Mouse (Mus musculus) kidney, embryonic 14.5 days (tissue): ENCODE measurements at regions not wholly inside any gene's neighbourhood (a gene's known extent, or its start where the extent isn't known, plus 50 kb on each side); places are given as distances from the start of the nearest gene placed in this dataset.
A peak's percentile ranks its signal among the peaks of the same experiment; 100 is the strongest.

Experiments
- ATAC-seq: fragments of 200-750 bp; cut with Nextera tagmentation; 2 replicates; pipeline ENCODE4 v1.8.0; 2017; ENCODE audit warnings: moderate number of reproducible peaks, mild to moderate bottlenecking, moderate TSS enrichment, moderate library complexity; ENCODE audit not compliant: low FRiP score, low TSS enrichment
- H3K27ac ChIP-seq: fragments of 300-500 bp; sonication (generic); 2 replicates; pipeline ENCODE4 v1.5.1; 2014; ENCODE audit warnings: low read depth, mild to moderate bottlenecking, low read length, moderate library complexity, mixed read lengths
- H3K27me3 ChIP-seq: fragments of 300-500 bp; sonication (generic); 2 replicates; pipeline ENCODE4 v1.6.1; 2014; ENCODE audit warnings: mild to moderate bottlenecking, low read length; ENCODE audit not compliant: control insufficient read depth, insufficient read depth
- H3K36me3 ChIP-seq: fragments of 300-500 bp; sonication (generic); 2 replicates; pipeline ENCODE4 v1.6.1; 2014; ENCODE audit warnings: low read length, mixed read lengths; ENCODE audit not compliant: control insufficient read depth, insufficient read depth
- H3K4me1 ChIP-seq: fragments of 300-500 bp; sonication (generic); 2 replicates; pipeline ENCODE4 v1.6.1; 2014; ENCODE audit warnings: low read length, mixed read lengths; ENCODE audit not compliant: control insufficient read depth, insufficient read depth
- H3K4me2 ChIP-seq: fragments of 300-500 bp; sonication (generic); replicated peaks from 2 replicates; pipeline ENCODE4 v1.6.1; 2014; ENCODE audit warnings: low read depth, mild to moderate bottlenecking, low read length
- H3K4me3 ChIP-seq: fragments of 300-500 bp; sonication (generic); 2 replicates; pipeline ENCODE4 v1.5.1; 2014; ENCODE audit warnings: mild to moderate bottlenecking, low read length
- H3K9ac ChIP-seq: fragments of 300-500 bp; sonication (generic); 2 replicates; pipeline ENCODE4 v1.6.1; 2014; ENCODE audit warnings: low read depth, mild to moderate bottlenecking, low read length, moderate library complexity
- H3K9me3 ChIP-seq: fragments of 300-500 bp; sonication (generic); 2 replicates; pipeline ENCODE4 v1.6.1; 2016; ENCODE audit warnings: low read length; ENCODE audit not compliant: control insufficient read depth
- WGBS: fragments of 180-500 bp; shearing (Covaris S2); extraction: QIAGEN DNeasy Blood & Tissue Kit; methylation state at CpG from one replicate; pipeline ENCODE4 v1.1.7; 2014; 5-methylcytosine and 5-hydroxymethylcytosine counted together

GRCm38 (mm10) chr9:86060049-86060448 is 217.9 kb downstream of the Tpbg start:
- no peak overlapping the region for H3K4me2 ChIP-seq
- no peaks in the 10 kb centered on the region for H3K4me1 ChIP-seq
- no peak for ATAC-seq
- WGBS = 60% methylated on average over 6 of the region's 6 CpGs
- H3K9me3 ChIP-seq = no peaks in the 10 kb centered on the region
- H3K27ac ChIP-seq = no peak overlapping the region
- H3K27me3 ChIP-seq = no peaks in the 10 kb centered on the region
- H3K36me3 ChIP-seq = no peaks in the 10 kb centered on the region
- H3K4me3 ChIP-seq = no peak overlapping the region
- H3K9ac ChIP-seq = no peak overlapping the region

- 93% methylated on average over 4 of the region's 4 CpGs for WGBS
- H3K36me3 ChIP-seq = no peaks in the 10 kb centered on the region
- no peak for ATAC-seq
- H3K27me3 ChIP-seq = no peaks in the 10 kb centered on the region
- H3K9me3 ChIP-seq = no peaks in the 10 kb centered on the region
- H3K4me1 ChIP-seq = no peaks in the 10 kb centered on the region
- H3K4me2 ChIP-seq = no peak overlapping the region
- no peak overlapping the region for H3K4me3 ChIP-seq
- no peak overlapping the region for H3K27ac ChIP-seq
- no peak overlapping the region for H3K9ac ChIP-seq
Observed at GRCm38 (mm10) chr9:86061230-86061629, 219.1 kb downstream of the Tpbg start.

DNA sequence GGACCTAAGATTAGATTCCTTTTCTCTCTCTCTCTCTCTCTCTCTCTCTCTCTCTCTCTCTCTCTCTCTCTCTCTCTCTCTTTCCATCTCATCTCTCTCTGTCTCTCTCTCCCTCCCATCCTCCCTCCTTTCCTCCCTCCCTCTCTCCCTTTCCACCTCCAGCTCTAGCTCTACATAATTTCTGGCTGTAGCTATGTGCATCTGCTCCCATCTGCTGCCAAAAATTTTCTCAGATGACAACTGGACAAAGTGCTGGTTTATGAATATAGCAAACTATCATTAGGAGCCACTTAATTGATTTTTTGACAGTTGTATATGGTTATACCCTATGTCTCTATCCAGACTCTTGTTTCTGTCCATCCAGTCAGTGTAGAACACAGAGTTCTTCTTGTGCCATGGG is 237.1 kb downstream of the Tpbg start:
- H3K4me2 ChIP-seq = no peak overlapping the region

GRCm38 (mm10) chr9:86081873-86082272 is 239.7 kb downstream of the Tpbg start:
- Histone ChIP-seq H3K36me3 (no peaks in the 10 kb centered on the region), H3K9ac (no peak overlapping the region), H3K4me2 (no peak overlapping the region), H3K4me3 (no peak overlapping the region), H3K27ac (no peak overlapping the region), H3K9me3 (no peaks in the 10 kb centered on the region), H3K4me1 (no peaks in the 10 kb centered on the region), H3K27me3 (no peaks in the 10 kb centered on the region)
- WGBS = 47% methylated on average over 6 of the region's 6 CpGs
- peak; percentile 91 for ATAC-seq

More for the DNA sequence above, 237.1 kb downstream of the Tpbg start:
- Histone ChIP-seq H3K36me3 (no peaks in the 10 kb centered on the region), H3K4me1 (no peaks in the 10 kb centered on the region), H3K4me3 (no peak overlapping the region), H3K27ac (no peak overlapping the region), H3K27me3 (no peaks in the 10 kb centered on the region), H3K9ac (no peak overlapping the region), H3K9me3 (no peaks in the 10 kb centered on the region)
- ATAC-seq = no peak

- H3K36me3 ChIP-seq = no peaks in the 10 kb centered on the region
- H3K4me3 ChIP-seq = no peak overlapping the region
- H3K9me3 ChIP-seq = no peaks in the 10 kb centered on the region
- H3K9ac ChIP-seq = no peak overlapping the region
- no peak overlapping the region for H3K27ac ChIP-seq
- no peaks in the 10 kb centered on the region for H3K27me3 ChIP-seq
- H3K4me2 ChIP-seq = no peak overlapping the region
- ATAC-seq = peak; percentile 86
- no peaks in the 10 kb centered on the region for H3K4me1 ChIP-seq
Observed at GRCm38 (mm10) chr9:86092998-86093397, 250.8 kb downstream of the Tpbg start.

- Histone ChIP-seq H3K4me3 (no peak overlapping the region), H3K4me2 (no peak overlapping the region), H3K9ac (no peak overlapping the region), H3K27ac (no peak overlapping the region), H3K4me1 (no peaks in the 10 kb centered on the region), H3K36me3 (no peaks in the 10 kb centered on the region), H3K9me3 (no peaks in the 10 kb centered on the region), H3K27me3 (no peaks in the 10 kb centered on the region)
- peak; percentile 89 for ATAC-seq
- 36% methylated on average over 2 of the region's 2 CpGs for WGBS
Observed at GRCm38 (mm10) chr9:86095460-86095859, 253.3 kb downstream of the Tpbg start.

DNA sequence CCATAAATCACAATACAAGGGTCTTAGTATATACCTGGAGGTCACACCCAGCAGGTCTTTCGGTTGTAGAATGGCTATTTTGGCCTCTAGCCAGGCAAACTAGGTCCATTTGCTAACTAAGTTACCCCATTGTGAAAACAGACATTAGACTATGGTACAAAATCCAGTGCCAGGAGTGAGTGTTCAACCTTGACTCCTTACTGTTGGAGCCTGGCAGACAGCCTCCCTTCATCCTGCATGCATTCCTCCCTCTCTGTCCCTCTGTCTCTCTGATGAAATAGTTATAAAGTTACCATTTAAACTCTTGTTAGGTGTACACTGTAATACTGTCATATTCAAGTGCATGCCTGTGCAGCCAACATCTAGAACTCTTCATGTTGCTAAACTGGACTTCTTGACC is 254.1 kb downstream of the Tpbg start:
- H3K4me2 ChIP-seq = no peak overlapping the region
- no peak overlapping the region for H3K27ac ChIP-seq
- H3K4me3 ChIP-seq = no peak overlapping the region
- H3K27me3 ChIP-seq = no peaks in the 10 kb centered on the region
- no peaks in the 10 kb centered on the region for H3K4me1 ChIP-seq
- no peaks in the 10 kb centered on the region for H3K36me3 ChIP-seq
- ATAC-seq = no peak
- 52% methylated on average over 1 of the region's 1 CpGs for WGBS
- no peaks in the 10 kb centered on the region for H3K9me3 ChIP-seq
- H3K9ac ChIP-seq = no peak overlapping the region

DNA sequence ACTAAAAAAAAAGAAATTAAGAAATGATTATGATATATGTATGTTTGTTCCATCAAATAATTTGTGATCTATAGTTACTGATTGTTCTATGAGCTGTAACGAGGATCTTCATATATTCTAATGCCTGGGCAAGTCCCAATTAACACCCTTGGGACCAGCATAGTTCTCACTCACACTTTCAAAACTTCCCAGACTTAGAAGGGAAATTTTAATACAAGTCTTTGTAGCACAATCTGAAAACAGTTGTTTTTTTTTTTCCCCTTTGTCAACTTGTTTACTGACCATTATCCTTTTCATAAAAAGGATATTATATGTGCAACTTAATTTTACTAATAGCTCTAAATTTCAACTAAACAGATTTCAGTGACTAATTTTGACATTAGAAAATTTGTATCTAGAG is 257.1 kb downstream of the Tpbg start:
- no peaks in the 10 kb centered on the region for H3K36me3 ChIP-seq
- H3K27me3 ChIP-seq = no peaks in the 10 kb centered on the region
- no peak overlapping the region for H3K4me2 ChIP-seq
- H3K27ac ChIP-seq = no peak overlapping the region
- no peak overlapping the region for H3K9ac ChIP-seq
- WGBS = 80% methylated on average over 1 of the region's 1 CpGs
- ATAC-seq = no peak
- no peak overlapping the region for H3K4me3 ChIP-seq
- no peaks in the 10 kb centered on the region for H3K9me3 ChIP-seq
- H3K4me1 ChIP-seq = no peaks in the 10 kb centered on the region

DNA sequence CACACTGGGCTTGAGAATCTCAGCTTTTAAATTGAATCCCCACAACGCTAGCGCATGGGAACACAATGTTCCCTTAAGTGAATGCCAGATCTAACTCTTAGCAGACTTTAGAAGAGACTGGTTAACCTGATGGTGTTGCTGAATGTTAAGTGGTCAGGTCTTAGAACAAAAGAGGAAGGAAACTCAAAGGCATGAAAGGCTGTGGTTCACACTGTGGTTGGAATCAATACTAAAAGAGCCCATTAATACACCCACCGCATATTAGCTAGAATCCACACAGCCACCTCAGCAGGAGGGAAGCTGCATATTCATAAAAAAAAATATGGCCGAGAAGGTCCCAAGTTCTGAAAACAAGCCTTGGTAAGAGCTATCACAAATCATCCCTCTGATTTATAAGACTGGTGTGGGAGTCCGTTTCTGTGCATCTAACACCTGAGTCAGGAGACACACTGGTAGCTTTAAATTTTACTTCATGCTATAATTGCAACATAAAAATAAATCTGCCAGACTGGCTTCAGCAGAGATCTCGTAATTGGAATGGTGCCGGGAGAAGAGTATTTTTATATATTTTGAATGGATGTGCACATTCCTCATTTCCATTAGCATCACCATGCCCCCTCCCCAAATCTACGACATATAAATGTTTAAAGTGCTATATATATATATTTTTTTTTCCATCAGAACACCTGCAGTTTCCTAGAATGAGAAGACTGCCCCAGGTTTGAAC is 259.3 kb downstream of the Tpbg start:
- 66% methylated on average over 8 of the region's 8 CpGs for WGBS
- no peak for ATAC-seq
- no peaks in the 10 kb centered on the region for H3K36me3 ChIP-seq

More for the DNA sequence above, 259.3 kb downstream of the Tpbg start:
- Histone ChIP-seq H3K27me3 (no peaks in the 10 kb centered on the region), H3K27ac (no peak overlapping the region), H3K9me3 (no peaks in the 10 kb centered on the region), H3K9ac (no peak overlapping the region), H3K4me3 (no peak overlapping the region), H3K4me2 (no peak overlapping the region), H3K4me1 (no peaks in the 10 kb centered on the region)
